Mouse (Mus musculus): ENCODE measurements at regions not wholly inside any gene's neighbourhood (a gene's known extent, or its start where the extent isn't known, plus 50 kb on each side); places are given as distances from the start of the nearest gene placed in this dataset.
"Not testable (repeated sequence)": the region's sequence is repeated elsewhere in the genome, so short reads cannot be mapped to it uniquely, and the experiment has no call there.

- DNase-seq (ENCODE audit: low spot score in 2 of 2), result no peak
Observed at GRCm38 (mm10) chr15:5623021-5623420, 379.0 kb upstream of the Ptger4 start.

GRCm38 (mm10) chr15:5625367-5625766, 381.4 kb upstream of the Ptger4 start:
- no peak for DNase-seq (ENCODE audit: low spot score in 2 of 2)

- DNase-seq (ENCODE audit: low spot score in 2 of 2), result no peak
Observed at GRCm38 (mm10) chr15:5646673-5647072, 402.7 kb upstream of the Ptger4 start.

- no peak for DNase-seq (ENCODE audit: low spot score in 2 of 2)
Observed at GRCm38 (mm10) chr15:5658796-5659195, 414.8 kb upstream of the Ptger4 start.

GRCm38 (mm10) chr15:5660819-5661218, 416.8 kb upstream of the Ptger4 start:
- DNase-seq (ENCODE audit: low spot score in 2 of 2), result no peak

GRCm38 (mm10) chr15:5671781-5672180, 427.8 kb upstream of the Ptger4 start:
- DNase-seq (ENCODE audit: low spot score in 2 of 2), result no peak

- DNase-seq (ENCODE audit: low spot score in 2 of 2), result no peak
Observed at GRCm38 (mm10) chr15:5676704-5677103, 432.7 kb upstream of the Ptger4 start.

GRCm38 (mm10) chr15:5693810-5694209, 449.8 kb upstream of the Ptger4 start:
- DNase-seq (ENCODE audit: low spot score in 2 of 2), result no peak

GRCm38 (mm10) chr15:5695015-5695414, 451.0 kb upstream of the Ptger4 start:
- no peak for DNase-seq (ENCODE audit: low spot score in 2 of 2)

GRCm38 (mm10) chr15:5708454-5708853, 464.5 kb upstream of the Ptger4 start:
- no peak for DNase-seq (ENCODE audit: low spot score in 2 of 2)

GRCm38 (mm10) chr15:5740658-5741057, 496.7 kb upstream of the Ptger4 start:
- DNase-seq (ENCODE audit: low spot score in 2 of 2), result no peak

GRCm38 (mm10) chr15:5743893-5744292, 499.9 kb upstream of the Ptger4 start:
- no peak for DNase-seq (ENCODE audit: low spot score in 2 of 2)

GRCm38 (mm10) chr15:5758690-5759089, 514.7 kb upstream of the Ptger4 start:
- no peak for DNase-seq (ENCODE audit: low spot score in 2 of 2)

- DNase-seq (ENCODE audit: low spot score in 2 of 2), result no peak
Observed at GRCm38 (mm10) chr15:5762216-5762615, 518.2 kb upstream of the Ptger4 start.

- no peak for DNase-seq (ENCODE audit: low spot score in 2 of 2)
Observed at GRCm38 (mm10) chr15:5777074-5777473, 522.5 kb upstream of the Dab2 start.

GRCm38 (mm10) chr15:5799917-5800316, 499.7 kb upstream of the Dab2 start:
- no peak for DNase-seq (ENCODE audit: low spot score in 2 of 2)

GRCm38 (mm10) chr15:5811154-5811732, 488.3 kb upstream of the Dab2 start:
- DNase-seq (ENCODE audit: low spot score in 2 of 2), result no peak

GRCm38 (mm10) chr15:5811958-5812357, 487.6 kb upstream of the Dab2 start:
- no peak for DNase-seq (ENCODE audit: low spot score in 2 of 2)

- DNase-seq (ENCODE audit: low spot score in 2 of 2), result no peak
Observed at GRCm38 (mm10) chr15:5817901-5818576, 481.5 kb upstream of the Dab2 start.

- no peak for DNase-seq (ENCODE audit: low spot score in 2 of 2)
Observed at GRCm38 (mm10) chr15:5839963-5840362, 459.6 kb upstream of the Dab2 start.

GRCm38 (mm10) chr15:5841369-5842149, 458.0 kb upstream of the Dab2 start:
- DNase-seq (ENCODE audit: low spot score in 2 of 2), result not testable (repeated sequence)

- no peak for DNase-seq (ENCODE audit: low spot score in 2 of 2)
Observed at GRCm38 (mm10) chr15:5846571-5846970, 453.0 kb upstream of the Dab2 start.
